Mouse (Mus musculus) ES-Bruce4 (cell line): ENCODE data around the gene Brwd1. TPM values are rescaled to one million over a fixed set of nuclear protein-coding genes. Genes with fewer than 3 reads are reported as not detected.

ENCODE experiments used
- H3K27ac ChIP-seq: 2 replicates; pipeline ENCODE4 v1.5.1; 2012; ENCODE audit warnings: low read length, inconsistent platforms; ENCODE audit not compliant: insufficient read depth
- H3K27me3 ChIP-seq: 2 replicates; pipeline ENCODE4 v1.6.1; 2012; ENCODE audit warnings: mild to moderate bottlenecking, low read length, inconsistent platforms; ENCODE audit not compliant: control insufficient read depth, poor library complexity, insufficient read depth, severe bottlenecking
- H3K36me3 ChIP-seq: 2 replicates; pipeline ENCODE4 v1.6.1; 2012; ENCODE audit warnings: inconsistent platforms, mild to moderate bottlenecking, low read length, moderate library complexity; ENCODE audit not compliant: control insufficient read depth, poor library complexity, insufficient read depth, severe bottlenecking
- H3K4me1 ChIP-seq: one replicate; pipeline ENCODE4 v1.8.1; 2011; ENCODE audit warnings: low read length; ENCODE audit not compliant: control insufficient read depth, insufficient read depth
- H3K4me3 ChIP-seq: 2 replicates; pipeline ENCODE4 v1.5.1; 2011; ENCODE audit warnings: low read depth, mild to moderate bottlenecking, low read length
- H3K9ac ChIP-seq: 2 replicates; pipeline ENCODE4 v1.6.1; 2012; ENCODE audit warnings: low read depth, mild to moderate bottlenecking, inconsistent platforms; ENCODE audit not compliant: poor library complexity, severe bottlenecking
- H3K9me3 ChIP-seq: replicated peaks from 2 replicates; pipeline ENCODE4 v1.6.1; 2012; ENCODE audit warnings: mild to moderate bottlenecking, low read length, inconsistent platforms; ENCODE audit not compliant: control insufficient read depth, poor library complexity, insufficient read depth, severe bottlenecking
- CTCF ChIP-seq: IDR thresholded peaks from one replicate; pipeline ENCODE4 v1.8.1; 2011; ENCODE audit warnings: low read depth, low read length
- EP300 ChIP-seq: IDR thresholded peaks from 2 replicates; pipeline ENCODE4 v1.6.1; 2011; ENCODE audit warnings: low read depth, low read length; ENCODE audit not compliant: insufficient read depth
- POLR2A ChIP-seq: IDR thresholded peaks from one replicate; pipeline ENCODE4 v1.8.1; 2011; ENCODE audit warnings: low read length; ENCODE audit not compliant: insufficient read depth
- polyA plus RNA-seq: library from polyadenylated mRNA; stranded (reverse); fragments of >200 nt; gene quantifications from 2 replicates; pipeline ENCODE4 v1.2.4, GENCODE M21; 2011; ENCODE audit warnings: low read depth; ENCODE audit not compliant: missing spikeins, insufficient read depth, insufficient read length

The Brwd1 gene
- polyA plus RNA-seq, 1 experiment = 200 TPM

GRCm38 (mm10) chr16:96083179-96083646, 887 bp upstream of the Brwd1 start:
- no peaks in the 10 kb centered on the region for H3K27me3 ChIP-seq
- peak overlapping the region; percentile 91 for H3K27ac ChIP-seq
- peaks cover 3% of the 10 kb centered on the region for H3K4me1 ChIP-seq
- H3K36me3 ChIP-seq = peaks cover 17% of the 10 kb centered on the region
- peak overlapping the region; percentile 77 for H3K4me3 ChIP-seq
- H3K9ac ChIP-seq = peak overlapping the region; percentile 99
- no peaks in the 10 kb centered on the region for H3K9me3 ChIP-seq
- TF ChIP-seq POLR2A (no peak), EP300 (peak; percentile 93), CTCF (no peak)

DNA sequence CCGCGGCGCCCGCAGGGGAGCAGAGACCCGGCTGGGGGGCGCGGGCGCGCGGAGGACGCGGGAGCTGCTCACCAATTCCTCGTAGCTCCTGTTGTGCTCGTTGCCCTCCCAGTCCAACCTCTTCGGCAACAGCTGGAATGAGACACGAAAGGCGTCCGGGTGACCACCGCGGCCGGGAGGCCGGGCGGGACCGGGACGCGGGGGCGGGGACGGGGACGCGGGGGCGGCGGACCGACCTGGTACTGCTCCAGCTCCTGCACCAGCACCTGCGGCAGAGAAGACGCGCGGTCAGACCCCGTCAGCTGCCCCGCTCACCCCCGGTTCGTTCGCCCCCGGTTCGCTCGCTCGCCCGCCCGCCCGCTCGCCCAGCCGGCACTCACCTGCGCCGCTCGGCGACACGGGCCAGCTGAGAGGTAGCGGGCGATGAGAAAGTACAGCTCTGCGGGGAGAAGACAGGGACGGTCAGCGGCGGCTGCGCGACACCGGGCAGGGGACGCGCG, 534 bp downstream of the Brwd1 start:
- Histone ChIP-seq H3K27ac (peak overlapping the region; percentile 83), H3K4me1 (peaks cover 1% of the 10 kb centered on the region), H3K27me3 (no peaks in the 10 kb centered on the region), H3K9ac (peak overlapping the region; percentile 99), H3K9me3 (no peaks in the 10 kb centered on the region), H3K4me3 (peak overlapping the region; percentile 97), H3K36me3 (peaks cover 22% of the 10 kb centered on the region)
- no peak for TF ChIP-seq EP300
- no peak for TF ChIP-seq POLR2A
- TF ChIP-seq CTCF = no peak

- Histone ChIP-seq H3K9me3 (no peaks in the 10 kb centered on the region), H3K9ac (peak overlapping the region; percentile 99), H3K27me3 (no peaks in the 10 kb centered on the region), H3K4me1 (no peaks in the 10 kb centered on the region), H3K27ac (peak overlapping the region; percentile 69), H3K4me3 (peak overlapping the region; percentile 97), H3K36me3 (peaks cover 25% of the 10 kb centered on the region)
- TF ChIP-seq CTCF (no peak), POLR2A (peak; percentile 36), EP300 (no peak)
These were observed 995 bp downstream of the Brwd1 start for GRCm38 (mm10) chr16:96081331-96081730.

DNA sequence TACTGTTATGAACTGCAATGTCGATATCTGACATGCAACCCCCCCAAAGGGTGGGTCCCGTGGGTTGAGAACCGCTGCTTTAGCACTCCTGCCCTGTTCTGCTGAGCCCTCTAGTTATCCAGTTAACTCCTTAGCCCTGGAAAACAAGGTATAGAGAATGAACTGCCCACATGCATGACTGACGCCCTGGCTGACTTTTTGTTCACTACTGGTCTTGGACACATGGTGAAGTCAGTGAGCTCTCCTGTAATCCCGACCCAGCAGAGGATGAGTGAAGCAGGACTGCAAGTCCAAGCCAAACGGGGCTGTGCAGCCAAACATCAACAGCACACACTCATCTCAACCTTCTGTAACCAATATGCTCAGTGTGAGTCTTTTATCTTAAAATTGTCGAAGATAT, 1.8 kb downstream of the Brwd1 start:
- Histone ChIP-seq H3K9me3 (no peaks in the 10 kb centered on the region), H3K9ac (no peak overlapping the region), H3K36me3 (peaks cover 32% of the 10 kb centered on the region), H3K4me3 (no peak overlapping the region), H3K27ac (no peak overlapping the region), H3K27me3 (no peaks in the 10 kb centered on the region), H3K4me1 (no peaks in the 10 kb centered on the region)
- no peak for TF ChIP-seq POLR2A
- no peak for TF ChIP-seq CTCF
- TF ChIP-seq EP300 = no peak

- Histone ChIP-seq H3K4me1 (peaks cover 3% of the 10 kb centered on the region), H3K36me3 (peaks cover 65% of the 10 kb centered on the region), H3K4me3 (no peak overlapping the region), H3K27ac (no peak overlapping the region), H3K27me3 (no peaks in the 10 kb centered on the region), H3K9ac (no peak overlapping the region), H3K9me3 (no peaks in the 10 kb centered on the region)
- TF ChIP-seq CTCF = no peak
These were observed 14.0 kb downstream of the Brwd1 start for GRCm38 (mm10) chr16:96068364-96068763.

GRCm38 (mm10) chr16:96066174-96066573, 16.2 kb downstream of the Brwd1 start:
- H3K9ac ChIP-seq = no peak overlapping the region
- peaks cover 70% of the 10 kb centered on the region for H3K36me3 ChIP-seq

More at GRCm38 (mm10) chr16:96066174-96066573, 16.2 kb downstream of the Brwd1 start:
- Histone ChIP-seq H3K4me3 (no peak overlapping the region), H3K27me3 (no peaks in the 10 kb centered on the region), H3K9me3 (no peaks in the 10 kb centered on the region), H3K4me1 (peaks cover 3% of the 10 kb centered on the region), H3K27ac (no peak overlapping the region)
- TF ChIP-seq POLR2A (no peak), EP300 (no peak), CTCF (no peak)
